Mouse (Mus musculus): ENCODE measurements around the gene Neto2. TPM values are rescaled to one million over a fixed set of nuclear protein-coding genes. Genes with fewer than 3 reads are reported as not detected.
"Not testable (repeated sequence)": the region's sequence is repeated elsewhere in the genome, so short reads cannot be mapped to it uniquely, and the experiment has no call there.

The Neto2 gene
- polyA plus RNA-seq, 1 experiment, result 3.1 TPM

DNA sequence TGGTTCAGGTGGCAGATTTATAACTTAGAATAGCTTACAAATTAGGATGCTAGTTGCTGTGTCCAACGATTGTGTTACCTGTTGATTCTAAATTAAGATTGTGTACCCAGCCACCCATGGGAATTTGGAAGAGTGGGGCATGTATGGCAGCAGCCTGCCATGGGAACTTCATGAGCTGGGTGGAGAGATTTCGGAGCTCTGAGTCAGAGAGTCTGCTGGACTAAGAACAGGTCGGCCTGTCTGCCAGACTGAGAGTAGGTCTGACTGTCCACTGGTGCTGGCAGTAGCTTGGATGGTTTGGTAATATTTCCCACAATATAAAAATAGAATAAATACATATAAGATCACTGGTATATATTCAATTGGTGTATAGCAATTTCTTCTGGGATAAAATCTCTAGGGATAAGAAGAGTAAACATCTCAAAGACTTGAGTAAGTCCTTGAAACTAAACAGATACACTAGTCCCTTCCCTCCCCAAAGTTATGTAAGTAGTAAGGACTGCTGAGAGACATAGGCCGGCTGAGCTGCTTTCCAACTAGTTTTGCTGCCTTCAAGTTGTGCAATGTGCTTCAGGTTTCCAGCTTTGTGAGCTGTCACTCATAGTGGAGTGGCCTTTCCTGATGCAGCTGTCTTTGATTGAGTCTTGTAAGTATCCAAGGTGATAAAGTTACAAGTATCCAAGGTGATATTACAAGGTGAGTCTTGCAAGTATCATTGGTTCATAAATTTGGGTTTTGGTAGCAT is 55.6 kb downstream of the Neto2 start:
- Histone ChIP-seq H3K4me3 (ENCODE audit: control insufficient read depth, insufficient read depth, low read length) (no peak overlapping the region), H3K27me3 (ENCODE audit: control insufficient read depth, insufficient read depth, low read length) (no peaks in the 10 kb centered on the region), H3K27ac (ENCODE audit: control insufficient read depth, insufficient read depth, low read length) (no peak overlapping the region), H3K4me1 (replicated peaks; ENCODE audit: control insufficient read depth, insufficient read depth, low read length) (no peaks in the 10 kb centered on the region), H3K36me3 (ENCODE audit: control insufficient read depth, insufficient read depth, low read length) (no peaks in the 10 kb centered on the region)
- TF ChIP-seq CTCF (IDR thresholded peaks at IDR 0.05; ENCODE audit: borderline replicate concordance, control insufficient read depth, extremely low read depth, insufficient read depth, low read length, poor library complexity), result no peak
- no peak for TF ChIP-seq POLR2A (IDR thresholded peaks at IDR 0.05; ENCODE audit: control insufficient read depth, extremely low read depth, insufficient read depth, low read length, poor library complexity)
- WGBS, result 94% methylated on average over 4 of the region's 4 CpGs
- no peak for DNase-seq

DNA sequence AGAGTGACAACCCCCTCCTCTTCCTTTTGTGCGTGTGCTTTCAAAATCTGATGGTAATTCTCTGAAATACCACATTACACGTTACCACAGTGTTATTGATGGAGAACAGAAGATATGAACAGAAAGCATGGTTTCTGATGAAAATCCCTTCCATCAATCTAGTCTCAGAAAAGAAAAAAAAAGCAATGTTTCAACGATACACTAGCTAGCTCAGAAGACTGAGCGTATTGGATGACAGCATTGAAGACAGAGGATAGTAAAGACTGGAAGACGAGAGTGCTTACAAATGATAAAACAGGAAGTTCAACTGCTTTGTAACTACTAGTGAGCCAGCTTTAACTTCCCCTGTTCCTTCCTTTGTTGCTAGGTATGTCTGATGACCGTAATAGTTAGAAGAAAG is 76.3 kb downstream of the Neto2 start:
- WGBS, result 6% methylated on average over 6 of the region's 6 CpGs
- H3K4me1 ChIP-seq (replicated peaks; ENCODE audit: control insufficient read depth, insufficient read depth, low read length), result 0 out of 2 replicates have a peak, but pooled peaks cover 2% of the 10 kb centered on the region
- H3K36me3 ChIP-seq (ENCODE audit: control insufficient read depth, insufficient read depth, low read length), result no peaks in the 10 kb centered on the region
- H3K27ac ChIP-seq (ENCODE audit: control insufficient read depth, insufficient read depth, low read length), result no peak overlapping the region
- no peak for DNase-seq
- TF ChIP-seq CTCF (IDR thresholded peaks at IDR 0.05; ENCODE audit: borderline replicate concordance, control insufficient read depth, extremely low read depth, insufficient read depth, low read length, poor library complexity), result no peak
- TF ChIP-seq POLR2A (IDR thresholded peaks at IDR 0.05; ENCODE audit: control insufficient read depth, extremely low read depth, insufficient read depth, low read length, poor library complexity), result no peak
- H3K27me3 ChIP-seq (ENCODE audit: control insufficient read depth, insufficient read depth, low read length), result no peaks in the 10 kb centered on the region
- H3K4me3 ChIP-seq (ENCODE audit: control insufficient read depth, insufficient read depth, low read length), result no peak overlapping the region

DNA sequence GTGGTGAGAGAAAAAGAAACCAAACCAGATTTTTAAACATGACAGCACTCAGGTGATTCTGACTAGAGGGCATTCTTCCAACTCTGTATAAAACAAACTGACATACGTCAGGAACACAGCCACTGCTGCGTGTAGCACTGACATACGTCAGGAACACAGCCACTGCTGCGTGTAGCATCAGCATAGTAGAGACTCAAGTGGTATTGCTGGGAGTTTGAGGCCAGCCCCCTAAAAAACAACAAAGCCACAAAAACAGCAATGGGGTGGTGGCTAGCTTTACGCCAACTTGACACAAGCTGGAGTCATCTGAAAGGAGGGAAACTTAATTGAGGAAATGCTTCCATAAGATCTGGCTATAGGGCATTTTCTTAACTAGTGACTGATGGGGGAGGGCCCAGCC is 77.5 kb downstream of the Neto2 start:
- Histone ChIP-seq H3K27me3 (ENCODE audit: control insufficient read depth, insufficient read depth, low read length) (no peaks in the 10 kb centered on the region), H3K27ac (ENCODE audit: control insufficient read depth, insufficient read depth, low read length) (no peak overlapping the region), H3K4me3 (ENCODE audit: control insufficient read depth, insufficient read depth, low read length) (no peak overlapping the region), H3K4me1 (replicated peaks; ENCODE audit: control insufficient read depth, insufficient read depth, low read length) (peaks cover 5% of the 10 kb centered on the region; the same call in 1 of the 2 replicates), H3K36me3 (ENCODE audit: control insufficient read depth, insufficient read depth, low read length) (no peaks in the 10 kb centered on the region)
- TF ChIP-seq CTCF (IDR thresholded peaks at IDR 0.05; ENCODE audit: borderline replicate concordance, control insufficient read depth, extremely low read depth, insufficient read depth, low read length, poor library complexity) (no peak), POLR2A (IDR thresholded peaks at IDR 0.05; ENCODE audit: control insufficient read depth, extremely low read depth, insufficient read depth, low read length, poor library complexity) (no peak)
- WGBS, result 73% methylated on average over 5 of the region's 5 CpGs
- no peak for DNase-seq

DNA sequence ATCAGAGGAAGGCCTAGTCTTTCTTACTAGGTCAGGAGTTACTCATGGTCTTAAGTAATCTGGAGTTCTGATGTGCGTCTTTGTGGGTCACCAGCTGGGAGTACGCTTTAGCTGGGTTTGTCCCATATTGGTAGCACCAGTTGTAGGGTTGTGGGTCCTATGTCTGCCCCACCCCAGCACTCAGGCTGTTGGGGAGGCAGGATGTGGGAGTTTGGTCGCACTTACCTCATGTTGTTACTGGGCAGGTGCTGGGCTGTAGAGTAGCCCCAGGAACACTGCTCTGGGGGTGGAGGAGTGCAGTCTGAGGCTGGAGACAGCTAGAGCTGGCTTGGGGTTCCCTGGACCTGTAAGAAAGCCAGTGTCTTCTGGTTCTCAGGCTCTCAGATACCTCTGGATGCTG is 81.9 kb downstream of the Neto2 start:
- no peak for DNase-seq
- no peak for TF ChIP-seq POLR2A (IDR thresholded peaks at IDR 0.05; ENCODE audit: control insufficient read depth, extremely low read depth, insufficient read depth, low read length, poor library complexity)
- no peak for TF ChIP-seq CTCF (IDR thresholded peaks at IDR 0.05; ENCODE audit: borderline replicate concordance, control insufficient read depth, extremely low read depth, insufficient read depth, low read length, poor library complexity)
- H3K27me3 ChIP-seq (ENCODE audit: control insufficient read depth, insufficient read depth, low read length), result no peaks in the 10 kb centered on the region
- H3K4me3 ChIP-seq (ENCODE audit: control insufficient read depth, insufficient read depth, low read length), result no peak overlapping the region
- 37% methylated on average over 3 of the region's 3 CpGs for WGBS
- no peak overlapping the region for H3K27ac ChIP-seq (ENCODE audit: control insufficient read depth, insufficient read depth, low read length)
- H3K36me3 ChIP-seq (ENCODE audit: control insufficient read depth, insufficient read depth, low read length), result no peaks in the 10 kb centered on the region
- peaks cover 3% of the 10 kb centered on the region; the same call in 1 of the 2 replicates for H3K4me1 ChIP-seq (replicated peaks; ENCODE audit: control insufficient read depth, insufficient read depth, low read length)

DNA sequence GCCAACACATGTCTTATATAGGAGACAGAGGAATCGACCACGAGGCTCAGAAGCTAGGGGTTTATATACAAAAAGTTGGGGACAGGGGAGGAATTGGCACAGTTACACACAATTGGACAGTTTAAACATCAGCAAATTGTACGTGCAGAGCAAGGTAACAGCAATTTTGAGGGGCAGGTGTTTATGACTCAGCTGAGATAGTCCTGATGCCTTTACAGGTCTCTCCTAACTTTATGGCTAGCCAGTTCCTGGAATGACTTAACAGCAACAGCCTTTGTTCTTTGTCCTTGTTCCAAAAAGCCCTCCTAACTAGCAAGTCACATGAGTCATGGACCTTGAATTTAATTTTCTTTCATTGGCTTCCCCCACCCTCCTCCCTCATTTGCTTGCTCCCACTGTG is 83.6 kb downstream of the Neto2 start:
- DNase-seq; H3K27ac ChIP-seq (ENCODE audit: control insufficient read depth, insufficient read depth, low read length); H3K36me3 ChIP-seq (ENCODE audit: control insufficient read depth, insufficient read depth, low read length); H3K4me1 ChIP-seq (replicated peaks; ENCODE audit: control insufficient read depth, insufficient read depth, low read length); H3K27me3 ChIP-seq (ENCODE audit: control insufficient read depth, insufficient read depth, low read length); H3K4me3 ChIP-seq (ENCODE audit: control insufficient read depth, insufficient read depth, low read length): not testable (repeated sequence)
- WGBS, result 98% methylated on average over 3 of the region's 3 CpGs

DNA sequence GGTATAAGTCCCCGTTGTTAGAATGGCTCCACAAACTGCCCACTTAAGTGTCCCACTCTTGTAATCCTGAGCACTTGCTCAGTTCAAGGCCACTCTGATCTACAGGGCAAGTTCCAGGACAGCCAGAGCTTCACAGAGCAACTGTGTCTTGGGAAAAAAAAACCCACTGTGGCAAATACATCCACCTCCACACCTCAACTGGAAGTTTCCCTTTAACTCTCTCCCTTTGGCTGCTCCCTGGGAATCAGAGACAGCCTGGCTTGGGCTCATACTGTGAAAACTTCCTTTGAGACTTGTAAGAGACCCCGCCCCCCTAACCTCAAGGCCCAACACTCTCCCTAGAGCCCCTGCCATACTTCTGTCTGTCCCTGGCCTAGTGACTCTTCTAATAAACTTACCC is 91.9 kb downstream of the Neto2 start:
- no peaks in the 10 kb centered on the region for H3K36me3 ChIP-seq (ENCODE audit: control insufficient read depth, insufficient read depth, low read length)
- no peak overlapping the region for H3K4me3 ChIP-seq (ENCODE audit: control insufficient read depth, insufficient read depth, low read length)
- no peak for DNase-seq
- H3K27ac ChIP-seq (ENCODE audit: control insufficient read depth, insufficient read depth, low read length), result no peak overlapping the region
- 100% methylated on average over 2 of the region's 2 CpGs for WGBS
- no peaks in the 10 kb centered on the region for H3K27me3 ChIP-seq (ENCODE audit: control insufficient read depth, insufficient read depth, low read length)
- no peaks in the 10 kb centered on the region for H3K4me1 ChIP-seq (replicated peaks; ENCODE audit: control insufficient read depth, insufficient read depth, low read length)
- TF ChIP-seq POLR2A (IDR thresholded peaks at IDR 0.05; ENCODE audit: control insufficient read depth, extremely low read depth, insufficient read depth, low read length, poor library complexity) (no peak), CTCF (IDR thresholded peaks at IDR 0.05; ENCODE audit: borderline replicate concordance, control insufficient read depth, extremely low read depth, insufficient read depth, low read length, poor library complexity) (no peak)

DNA sequence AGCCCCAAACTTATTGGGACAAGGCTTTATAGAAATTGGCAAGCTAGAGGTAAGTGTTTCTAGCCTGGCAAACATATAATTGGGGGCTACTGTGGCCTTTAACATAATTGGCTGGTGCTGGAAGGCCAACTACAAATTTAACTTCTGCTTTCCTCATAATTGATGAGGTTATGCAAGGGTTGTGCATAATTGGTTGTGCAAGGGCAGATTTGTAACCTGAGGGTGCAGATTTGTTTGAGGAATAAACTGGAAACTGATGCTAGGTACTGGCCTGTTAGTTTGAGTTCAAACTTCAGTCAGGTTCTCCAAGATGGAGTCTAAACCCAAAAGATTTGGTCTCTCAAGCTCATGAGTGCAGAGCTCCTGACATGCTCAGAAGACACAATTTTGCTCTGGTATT is 92.9 kb downstream of the Neto2 start:
- H3K4me3 ChIP-seq (ENCODE audit: control insufficient read depth, insufficient read depth, low read length), result no peak overlapping the region
- TF ChIP-seq CTCF (IDR thresholded peaks at IDR 0.05; ENCODE audit: borderline replicate concordance, control insufficient read depth, extremely low read depth, insufficient read depth, low read length, poor library complexity), result no peak
- no peak for TF ChIP-seq POLR2A (IDR thresholded peaks at IDR 0.05; ENCODE audit: control insufficient read depth, extremely low read depth, insufficient read depth, low read length, poor library complexity)
- DNase-seq, result no peak
- no peak overlapping the region for H3K27ac ChIP-seq (ENCODE audit: control insufficient read depth, insufficient read depth, low read length)
- no peaks in the 10 kb centered on the region for H3K36me3 ChIP-seq (ENCODE audit: control insufficient read depth, insufficient read depth, low read length)
- no peaks in the 10 kb centered on the region for H3K4me1 ChIP-seq (replicated peaks; ENCODE audit: control insufficient read depth, insufficient read depth, low read length)
- no peaks in the 10 kb centered on the region for H3K27me3 ChIP-seq (ENCODE audit: control insufficient read depth, insufficient read depth, low read length)
